Mouse (Mus musculus): ENCODE data around the gene Usp7.
"Not testable (repeated sequence)": the region's sequence is repeated elsewhere in the genome, so short reads cannot be mapped to it uniquely, and the experiment has no call there.

GRCm38 (mm10) chr16:8770342-8770741, 21.8 kb downstream of the Usp7 start:
- TF ChIP-seq GATA1 (IDR thresholded peaks at IDR 0.05; ENCODE audit: borderline replicate concordance, low read length); FLI1 (IDR thresholded peaks at IDR 0.05; ENCODE audit: low read length): not testable (repeated sequence)
